Mouse (Mus musculus): ENCODE measurements at regions not wholly inside any gene's neighbourhood (a gene's known extent, or its start where the extent isn't known, plus 50 kb on each side); places are given as distances from the start of the nearest gene placed in this dataset.

DNA sequence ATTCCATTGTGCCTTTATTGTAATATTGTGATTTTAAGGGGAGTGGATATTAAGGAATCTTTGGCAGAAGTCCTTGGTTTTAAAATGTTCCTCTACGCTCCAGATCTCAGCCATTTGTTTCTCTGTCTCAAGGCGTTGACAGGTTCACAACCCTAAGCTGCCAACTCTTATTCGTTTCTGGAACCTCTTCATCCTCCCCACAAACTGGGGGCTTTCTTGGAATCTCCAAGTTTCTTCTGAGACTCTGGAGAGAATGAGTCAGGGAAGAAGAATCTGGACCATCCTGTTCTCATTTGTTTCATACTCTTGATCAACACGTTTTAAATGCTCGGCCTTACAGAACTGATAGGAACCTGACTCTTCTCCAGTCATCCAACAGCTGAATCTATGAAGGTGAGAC lies 351.4 kb upstream of the Nfe2l3 start:
- Histone ChIP-seq H3K36me3 (ENCODE audit: control insufficient read depth, insufficient read depth, low read length) (no peaks in the 10 kb centered on the region), H3K27me3 (ENCODE audit: control insufficient read depth, insufficient read depth, low read length) (no peaks in the 10 kb centered on the region), H3K4me1 (ENCODE audit: control insufficient read depth, insufficient read depth, insufficient read length) (no peaks in the 10 kb centered on the region), H3K27ac (ENCODE audit: insufficient read depth, low read length) (no peak overlapping the region), H3K4me3 (ENCODE audit: extremely low read depth, insufficient read depth, insufficient read length) (no peak overlapping the region)
- 85% methylated on average over 5 of the region's 5 CpGs for WGBS
- no peak for TF ChIP-seq CTCF (IDR thresholded peaks at IDR 0.05; ENCODE audit: extremely low read depth, insufficient read depth, insufficient read length, insufficient replicate concordance)
- no peak for TF ChIP-seq POLR2A (IDR thresholded peaks at IDR 0.05; ENCODE audit: low read depth, low read length)
- DNase-seq (ENCODE audit: low read depth in 1 of 2, low spot score in 2 of 2), result no peak

DNA sequence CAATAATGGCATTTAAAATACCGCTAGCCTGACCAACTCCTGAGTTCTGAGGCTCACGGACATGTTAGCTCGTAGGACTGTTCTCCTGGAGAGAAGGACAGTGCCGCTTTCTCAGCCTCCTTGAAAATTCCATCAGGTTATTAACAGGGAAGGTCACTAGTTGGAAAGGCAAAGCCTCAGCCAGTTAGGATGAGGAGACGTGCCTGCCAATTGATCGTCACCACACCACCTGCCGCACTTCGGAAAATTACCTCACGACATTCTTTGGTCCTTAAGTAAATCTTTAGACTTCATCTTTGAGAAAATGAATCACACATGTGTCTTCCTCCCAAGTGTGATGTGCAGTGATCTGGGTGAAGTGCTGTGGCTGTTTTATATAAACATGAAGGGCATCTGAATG lies 347.8 kb upstream of the Nfe2l3 start:
- no peaks in the 10 kb centered on the region for H3K36me3 ChIP-seq (ENCODE audit: control insufficient read depth, insufficient read depth, low read length)
- DNase-seq (ENCODE audit: low read depth in 1 of 2, low spot score in 2 of 2), result no peak
- no peak for TF ChIP-seq POLR2A (IDR thresholded peaks at IDR 0.05; ENCODE audit: low read depth, low read length)
- TF ChIP-seq CTCF (IDR thresholded peaks at IDR 0.05; ENCODE audit: extremely low read depth, insufficient read depth, insufficient read length, insufficient replicate concordance), result no peak
- H3K4me1 ChIP-seq (ENCODE audit: control insufficient read depth, insufficient read depth, insufficient read length), result no peaks in the 10 kb centered on the region
- 92% methylated on average over 9 of the region's 9 CpGs for WGBS
- no peaks in the 10 kb centered on the region for H3K27me3 ChIP-seq (ENCODE audit: control insufficient read depth, insufficient read depth, low read length)
- no peak overlapping the region for H3K27ac ChIP-seq (ENCODE audit: insufficient read depth, low read length)
- no peak overlapping the region for H3K4me3 ChIP-seq (ENCODE audit: extremely low read depth, insufficient read depth, insufficient read length)

GRCm38 (mm10) chr6:51085547-51085946 lies 346.9 kb upstream of the Nfe2l3 start:
- no peak for DNase-seq (ENCODE audit: low read depth in 1 of 2, low spot score in 2 of 2)
- H3K27ac ChIP-seq (ENCODE audit: insufficient read depth, low read length), result no peak overlapping the region
- no peak overlapping the region for H3K4me3 ChIP-seq (ENCODE audit: extremely low read depth, insufficient read depth, insufficient read length)
- TF ChIP-seq CTCF (IDR thresholded peaks at IDR 0.05; ENCODE audit: extremely low read depth, insufficient read depth, insufficient read length, insufficient replicate concordance), result no peak
- TF ChIP-seq POLR2A (IDR thresholded peaks at IDR 0.05; ENCODE audit: low read depth, low read length), result no peak
- H3K27me3 ChIP-seq (ENCODE audit: control insufficient read depth, insufficient read depth, low read length), result no peaks in the 10 kb centered on the region
- 63% methylated on average over 2 of the region's 2 CpGs for WGBS
- no peaks in the 10 kb centered on the region for H3K4me1 ChIP-seq (ENCODE audit: control insufficient read depth, insufficient read depth, insufficient read length)
- no peaks in the 10 kb centered on the region for H3K36me3 ChIP-seq (ENCODE audit: control insufficient read depth, insufficient read depth, low read length)

GRCm38 (mm10) chr6:51086347-51086746 lies 346.1 kb upstream of the Nfe2l3 start:
- Histone ChIP-seq H3K27me3 (ENCODE audit: control insufficient read depth, insufficient read depth, low read length) (no peaks in the 10 kb centered on the region), H3K36me3 (ENCODE audit: control insufficient read depth, insufficient read depth, low read length) (no peaks in the 10 kb centered on the region), H3K4me3 (ENCODE audit: extremely low read depth, insufficient read depth, insufficient read length) (no peak overlapping the region), H3K4me1 (ENCODE audit: control insufficient read depth, insufficient read depth, insufficient read length) (no peaks in the 10 kb centered on the region), H3K27ac (ENCODE audit: insufficient read depth, low read length) (no peak overlapping the region)
- 84% methylated on average over 4 of the region's 4 CpGs for WGBS
- TF ChIP-seq POLR2A (IDR thresholded peaks at IDR 0.05; ENCODE audit: low read depth, low read length) (no peak), CTCF (IDR thresholded peaks at IDR 0.05; ENCODE audit: extremely low read depth, insufficient read depth, insufficient read length, insufficient replicate concordance) (no peak)
- DNase-seq (ENCODE audit: low read depth in 1 of 2, low spot score in 2 of 2), result no peak

GRCm38 (mm10) chr6:51087806-51088205 lies 344.7 kb upstream of the Nfe2l3 start:
- Histone ChIP-seq H3K27me3 (ENCODE audit: control insufficient read depth, insufficient read depth, low read length) (no peaks in the 10 kb centered on the region), H3K36me3 (ENCODE audit: control insufficient read depth, insufficient read depth, low read length) (no peaks in the 10 kb centered on the region), H3K4me1 (ENCODE audit: control insufficient read depth, insufficient read depth, insufficient read length) (no peaks in the 10 kb centered on the region), H3K4me3 (ENCODE audit: extremely low read depth, insufficient read depth, insufficient read length) (no peak overlapping the region), H3K27ac (ENCODE audit: insufficient read depth, low read length) (no peak overlapping the region)
- WGBS, result 80% methylated on average over 2 of the region's 2 CpGs
- TF ChIP-seq POLR2A (IDR thresholded peaks at IDR 0.05; ENCODE audit: low read depth, low read length), result no peak
- TF ChIP-seq CTCF (IDR thresholded peaks at IDR 0.05; ENCODE audit: extremely low read depth, insufficient read depth, insufficient read length, insufficient replicate concordance), result no peak
- DNase-seq (ENCODE audit: low read depth in 1 of 2, low spot score in 2 of 2), result no peak

DNA sequence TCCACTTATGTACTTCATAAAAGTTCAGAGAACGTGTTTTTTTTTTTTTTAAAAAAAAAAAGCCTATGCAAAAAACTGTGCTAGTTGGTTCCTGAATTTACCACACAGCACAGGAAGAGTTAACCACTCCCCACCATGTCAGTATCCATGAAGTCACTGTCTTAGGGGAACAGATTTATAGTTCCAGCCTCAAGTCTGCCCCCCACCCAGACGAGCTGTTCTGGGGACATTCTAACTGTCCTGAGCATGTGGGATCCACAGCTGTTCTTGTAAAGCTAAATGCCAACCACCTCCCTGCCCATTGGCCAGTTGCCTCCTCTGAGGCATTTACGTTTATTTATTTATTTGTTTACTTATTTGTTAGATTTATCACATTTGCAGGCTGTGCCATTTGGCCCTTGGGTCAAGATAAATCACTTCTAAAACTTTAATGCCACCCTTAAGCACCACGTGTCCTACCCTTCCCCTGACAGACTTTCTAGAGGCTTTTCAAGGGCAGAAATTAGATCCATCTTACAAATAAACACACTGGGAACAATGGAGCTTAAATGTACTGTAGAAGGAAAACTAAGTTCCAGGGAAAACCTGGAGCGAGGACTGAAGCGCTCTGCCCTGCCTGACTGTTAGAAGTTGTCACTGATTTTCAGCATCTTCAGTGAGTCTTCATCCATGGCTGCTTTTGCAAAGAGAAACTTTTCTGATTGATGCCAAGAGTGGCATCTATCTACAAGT lies 343.7 kb upstream of the Nfe2l3 start:
- DNase-seq (ENCODE audit: low read depth in 1 of 2, low spot score in 2 of 2), result no peak
- WGBS, result 58% methylated on average over 6 of the region's 6 CpGs
- Histone ChIP-seq H3K4me3 (ENCODE audit: extremely low read depth, insufficient read depth, insufficient read length) (no peak overlapping the region), H3K36me3 (ENCODE audit: control insufficient read depth, insufficient read depth, low read length) (no peaks in the 10 kb centered on the region), H3K4me1 (ENCODE audit: control insufficient read depth, insufficient read depth, insufficient read length) (no peaks in the 10 kb centered on the region), H3K27me3 (ENCODE audit: control insufficient read depth, insufficient read depth, low read length) (no peaks in the 10 kb centered on the region), H3K27ac (ENCODE audit: insufficient read depth, low read length) (no peak overlapping the region)
- TF ChIP-seq CTCF (IDR thresholded peaks at IDR 0.05; ENCODE audit: extremely low read depth, insufficient read depth, insufficient read length, insufficient replicate concordance) (no peak), POLR2A (IDR thresholded peaks at IDR 0.05; ENCODE audit: low read depth, low read length) (no peak)

GRCm38 (mm10) chr6:51093196-51093595 lies 339.3 kb upstream of the Nfe2l3 start:
- 89% methylated on average over 4 of the region's 4 CpGs for WGBS
- no peak for DNase-seq (ENCODE audit: low read depth in 1 of 2, low spot score in 2 of 2)
- no peak overlapping the region for H3K27ac ChIP-seq (ENCODE audit: insufficient read depth, low read length)
- 0 out of 2 replicates have a peak, but pooled peaks cover 1% of the 10 kb centered on the region for H3K27me3 ChIP-seq (ENCODE audit: control insufficient read depth, insufficient read depth, low read length)
- no peaks in the 10 kb centered on the region for H3K36me3 ChIP-seq (ENCODE audit: control insufficient read depth, insufficient read depth, low read length)
- H3K4me3 ChIP-seq (ENCODE audit: extremely low read depth, insufficient read depth, insufficient read length), result no peak overlapping the region
- no peaks in the 10 kb centered on the region for H3K4me1 ChIP-seq (ENCODE audit: control insufficient read depth, insufficient read depth, insufficient read length)
- TF ChIP-seq CTCF (IDR thresholded peaks at IDR 0.05; ENCODE audit: extremely low read depth, insufficient read depth, insufficient read length, insufficient replicate concordance) (no peak), POLR2A (IDR thresholded peaks at IDR 0.05; ENCODE audit: low read depth, low read length) (no peak)
